Mouse (Mus musculus) c-Kit-positive CD71-negative TER-119-negative erythroid progenitor cells, embryonic 14.5 days (primary cell): ENCODE measurements around the gene Slc25a21.

Experiments
- DNase-seq: peaks from one replicate; pipeline ENCODE4 v3.0.0-alpha.2; 2013; ENCODE audit warnings: low read depth

The Slc25a21 gene

DNA sequence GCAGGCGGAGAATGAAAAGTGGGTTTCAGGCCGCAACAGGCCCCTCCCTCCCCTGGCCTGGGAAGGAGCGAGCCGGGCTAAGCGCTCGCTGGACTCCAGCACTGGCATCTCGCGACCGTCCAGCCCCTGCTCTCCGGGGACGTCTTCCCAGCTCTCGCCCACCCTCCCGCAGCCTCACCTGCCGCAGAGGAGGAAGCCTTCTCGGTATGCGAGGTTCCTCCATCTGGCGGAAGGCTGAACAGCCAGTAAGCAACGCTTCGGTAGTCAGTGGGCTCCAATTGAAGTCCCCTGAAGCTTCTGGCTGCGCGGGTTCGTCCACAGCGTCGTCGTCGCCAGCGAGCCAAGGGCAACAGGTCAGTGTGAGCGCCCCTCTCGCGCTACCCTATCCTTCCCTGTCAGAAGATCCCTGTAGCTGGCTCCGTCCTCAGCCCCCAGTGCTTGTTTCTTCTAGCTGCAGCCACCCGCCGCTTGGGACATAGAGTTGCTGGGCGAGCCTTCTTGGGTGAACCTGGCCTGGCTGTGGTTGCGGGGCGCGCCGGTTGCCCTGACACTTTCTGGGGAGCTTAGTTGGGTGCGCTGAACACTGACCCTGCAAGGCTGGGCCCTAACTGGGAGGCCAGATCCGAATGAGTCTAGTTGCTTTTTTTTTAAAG is 505.7 kb downstream of the Slc25a21 start, which contains the start of gene Pax9:
Pax9 (plus strand) TSS at position 341 of the 653 bp plus-strand sequence.
- no peak for DNase-seq

DNA sequence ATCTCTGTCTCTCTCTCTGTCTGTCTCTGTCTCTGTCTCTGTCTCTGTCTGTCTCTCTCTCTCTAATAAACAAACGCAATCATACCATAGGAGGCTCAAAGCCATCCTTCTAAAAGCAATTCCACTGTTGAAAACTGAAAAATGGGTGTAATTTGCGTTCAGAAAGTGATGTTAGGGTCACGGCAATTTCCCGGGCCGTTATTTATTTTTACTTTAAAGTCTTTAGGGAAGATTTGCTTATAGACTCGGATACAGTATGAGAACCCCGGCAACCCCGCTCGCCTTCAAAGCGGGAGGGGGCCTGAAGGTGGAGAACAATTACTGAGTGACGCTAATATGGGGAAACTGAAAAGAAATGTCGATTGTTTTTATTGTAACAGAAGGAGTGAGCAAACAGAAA is 506.3 kb downstream of the Slc25a21 start:
- no peak for DNase-seq

DNA sequence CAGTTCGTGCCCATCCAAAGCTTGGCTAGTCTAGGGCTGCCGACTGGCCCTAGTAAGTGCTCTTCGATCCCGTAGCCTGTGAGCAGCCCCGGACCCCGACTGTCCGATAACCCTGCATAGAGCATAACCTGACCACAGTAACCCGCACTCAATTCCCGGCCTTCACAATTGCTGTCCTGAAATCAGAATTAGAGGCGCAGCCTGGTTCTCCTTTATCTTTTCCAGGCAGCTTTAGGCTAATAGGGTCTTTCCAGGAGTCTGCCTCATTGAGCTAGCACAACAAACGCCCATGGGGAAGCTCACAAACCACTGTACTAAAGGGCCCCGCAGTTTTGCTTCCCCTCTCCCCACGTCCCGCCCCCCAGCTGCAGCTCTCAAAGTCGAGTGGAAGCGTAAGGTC is 506.9 kb downstream of the Slc25a21 start:
- no peak for DNase-seq

DNA sequence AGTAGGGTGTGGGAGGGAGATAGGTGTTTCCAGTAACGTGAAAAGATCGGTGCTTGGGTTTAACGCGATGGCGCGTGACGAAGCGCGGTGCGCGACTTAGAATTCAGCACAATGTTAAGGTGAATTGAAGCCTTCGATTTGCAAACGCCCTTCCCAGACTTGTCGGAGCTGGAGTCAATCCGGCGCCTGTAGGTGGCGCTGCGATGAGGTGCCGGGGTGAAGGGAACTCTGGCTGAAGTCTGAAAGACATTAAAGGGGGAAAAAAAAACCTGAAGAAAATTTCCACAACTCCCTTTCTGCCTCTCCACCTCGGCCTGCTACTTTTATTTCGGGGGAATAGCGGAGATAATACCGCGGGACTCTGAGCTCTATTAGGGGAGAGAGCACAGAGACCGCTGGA is 507.5 kb downstream of the Slc25a21 start:
- no peak for DNase-seq

DNA sequence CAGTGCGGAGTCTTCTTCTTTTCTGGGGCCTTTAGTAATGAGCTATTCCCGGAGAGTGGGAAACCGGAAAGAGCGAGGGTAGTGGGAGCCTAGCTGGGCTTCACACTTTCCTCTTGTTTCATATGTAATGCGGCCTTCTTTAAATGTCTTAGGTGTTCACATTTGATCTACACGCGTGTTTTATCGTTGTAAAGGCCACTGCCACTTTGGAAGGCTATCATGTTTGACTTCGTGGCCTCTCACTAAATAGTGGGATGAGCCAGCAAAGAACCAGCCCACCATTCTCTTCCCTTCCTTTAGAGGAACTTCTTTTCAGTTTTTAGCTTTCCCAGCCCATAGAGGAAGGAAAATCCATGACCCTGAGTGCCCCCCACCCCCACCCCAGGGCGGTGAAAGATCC is 507.9 kb downstream of the Slc25a21 start:
- no peak for DNase-seq

DNA sequence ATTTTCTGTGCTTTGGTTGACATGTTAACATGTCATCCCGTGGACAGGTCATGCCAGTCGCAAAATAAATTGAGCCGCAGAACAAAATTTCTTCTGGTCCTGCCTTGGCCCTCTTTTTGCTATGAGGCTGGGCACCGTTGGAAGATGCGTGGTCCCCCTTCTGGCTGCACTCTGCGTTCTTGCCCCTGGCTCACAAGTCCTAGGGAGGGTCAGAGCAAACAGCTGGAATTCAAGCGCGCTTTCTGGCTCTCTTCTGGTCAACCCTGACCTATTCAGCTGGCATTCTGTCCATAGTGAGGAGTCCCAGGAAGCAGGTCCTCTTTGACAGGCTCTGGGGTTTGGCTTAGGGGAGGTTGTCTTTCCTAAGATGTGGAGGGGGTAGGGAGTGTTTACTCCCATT is 508.4 kb downstream of the Slc25a21 start:
- no peak for DNase-seq

DNA sequence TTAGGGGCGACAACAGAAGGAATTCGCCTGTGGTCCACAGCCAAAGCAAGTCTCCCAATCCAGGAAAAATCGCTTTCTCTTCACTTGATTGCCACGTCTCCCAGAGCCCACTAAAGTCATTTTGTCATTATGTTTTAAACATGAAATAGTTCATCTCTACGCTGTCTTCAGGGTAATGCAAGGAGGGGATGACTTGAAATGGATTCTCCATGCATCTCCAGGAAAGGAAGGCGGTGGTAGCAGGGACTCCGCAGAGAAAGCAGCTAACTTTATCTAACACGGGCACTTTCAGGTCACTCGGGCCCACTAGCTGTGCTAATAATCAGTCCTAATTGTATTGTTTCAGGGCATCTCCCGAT is 508.8 kb downstream of the Slc25a21 start:
- no peak for DNase-seq

DNA sequence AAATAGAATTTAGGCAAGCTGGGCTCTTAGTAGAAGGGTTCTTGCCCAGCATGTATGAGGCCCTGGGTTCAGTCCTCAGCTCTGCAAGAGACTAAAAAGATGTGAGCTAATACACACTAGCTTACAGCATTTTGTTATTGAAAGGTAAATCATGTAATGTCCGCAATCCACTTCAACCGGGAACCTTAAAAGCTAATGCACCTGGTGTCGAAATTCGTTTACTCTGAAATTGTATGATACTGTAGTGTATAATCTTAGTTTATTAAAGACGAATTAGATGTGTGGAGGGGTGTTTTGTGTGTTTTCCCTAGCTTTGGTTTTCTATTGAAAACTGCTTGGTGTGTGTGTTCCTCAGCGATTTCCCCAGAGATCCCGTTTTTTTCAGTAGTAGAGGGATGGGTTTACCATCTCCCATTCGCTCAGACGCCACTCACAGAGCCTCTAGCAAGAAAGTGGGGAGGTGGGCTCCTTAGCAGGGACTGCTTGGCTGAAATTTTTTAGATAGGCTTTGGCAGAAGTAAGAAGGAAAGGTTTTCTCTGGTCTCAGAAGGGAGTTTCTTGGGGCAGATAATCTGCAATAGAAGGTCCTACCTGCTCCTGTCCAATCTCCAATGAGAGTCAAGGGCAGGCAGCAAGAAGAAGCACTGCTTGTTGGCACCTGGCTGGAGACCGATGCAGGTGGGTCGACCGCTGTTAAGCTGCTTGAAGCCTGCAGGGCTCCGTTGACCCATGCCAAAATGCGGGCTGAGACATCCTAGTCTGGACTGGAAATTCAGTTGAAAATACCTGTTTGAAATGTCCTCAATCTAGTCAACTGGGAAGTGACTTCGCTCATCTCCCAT is 509.4 kb downstream of the Slc25a21 start:
- DNase-seq, result no peak

DNA sequence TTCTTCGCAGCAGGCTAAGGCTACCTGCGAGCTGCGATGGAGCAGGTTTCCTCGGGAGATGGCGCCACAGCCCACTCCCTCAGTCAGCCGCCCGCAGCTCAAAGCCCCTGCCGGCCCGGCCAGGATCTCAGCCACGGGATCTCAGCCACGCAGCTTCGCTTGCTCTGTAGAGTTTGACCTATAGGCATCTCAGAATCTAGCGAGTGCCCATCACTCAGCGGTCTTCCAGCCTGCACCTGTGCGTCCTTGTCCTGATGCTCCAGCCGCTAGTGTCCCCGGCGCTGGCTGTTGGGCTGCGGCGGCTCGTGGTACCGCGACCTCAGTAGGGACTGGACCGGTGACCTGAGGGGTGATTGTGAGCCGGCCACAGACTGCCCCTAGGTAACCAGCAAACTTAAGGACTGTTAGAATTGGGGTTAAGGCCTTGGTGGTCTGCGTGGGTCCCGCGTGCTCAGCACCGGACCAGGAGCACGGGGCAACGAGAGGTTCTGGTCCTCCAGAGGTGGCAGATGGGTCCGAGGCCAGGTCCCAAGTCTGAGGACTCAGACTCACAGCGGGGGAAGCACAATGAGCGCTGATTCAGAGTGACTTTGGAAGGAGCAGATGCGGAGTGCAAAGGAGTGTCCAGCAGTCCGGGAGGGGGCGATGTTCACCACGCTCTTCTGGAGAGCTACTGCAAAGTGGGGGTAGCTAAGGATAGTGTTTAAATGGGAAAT is 516.0 kb downstream of the Slc25a21 start:
- DNase-seq, result no peak

DNA sequence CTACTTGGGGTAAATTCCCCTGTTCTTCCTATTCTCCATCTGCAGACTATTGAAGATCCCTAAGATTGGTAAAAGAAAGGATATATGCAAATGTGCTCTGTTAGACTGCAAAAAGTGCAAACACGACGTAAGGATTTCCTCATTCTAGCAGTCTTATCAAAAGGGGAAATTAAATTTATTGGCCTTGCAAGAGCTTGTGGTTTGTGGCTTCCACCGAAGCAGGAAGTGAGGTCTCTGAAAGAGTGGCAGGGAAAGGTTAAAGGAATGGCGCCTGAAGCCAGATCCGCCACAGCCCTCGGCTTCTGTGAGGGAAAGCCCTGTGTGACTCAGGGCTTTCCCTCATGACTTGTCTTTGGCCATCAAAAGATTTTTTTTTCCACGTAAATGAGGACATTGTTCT is 519.7 kb downstream of the Slc25a21 start:
- no peak for DNase-seq

DNA sequence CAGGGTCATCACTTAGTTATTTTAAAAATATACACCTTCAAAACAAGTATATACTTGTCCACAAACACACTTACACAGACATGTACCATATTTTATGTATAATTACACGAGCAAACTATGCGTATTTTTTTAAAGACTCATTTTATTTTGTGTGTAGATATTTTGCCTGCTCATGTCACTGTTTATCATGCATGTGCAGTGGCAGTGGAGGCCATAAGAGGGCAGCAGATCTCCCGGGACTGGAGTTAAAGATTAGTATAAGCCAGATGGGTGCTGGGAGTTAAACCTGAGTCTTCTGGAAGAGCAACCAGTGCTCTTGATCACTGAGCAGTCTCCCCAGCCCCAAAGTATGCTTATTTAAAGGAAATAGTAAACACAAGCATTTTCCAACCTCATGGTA is 522.5 kb downstream of the Slc25a21 start:
- no peak for DNase-seq

DNA sequence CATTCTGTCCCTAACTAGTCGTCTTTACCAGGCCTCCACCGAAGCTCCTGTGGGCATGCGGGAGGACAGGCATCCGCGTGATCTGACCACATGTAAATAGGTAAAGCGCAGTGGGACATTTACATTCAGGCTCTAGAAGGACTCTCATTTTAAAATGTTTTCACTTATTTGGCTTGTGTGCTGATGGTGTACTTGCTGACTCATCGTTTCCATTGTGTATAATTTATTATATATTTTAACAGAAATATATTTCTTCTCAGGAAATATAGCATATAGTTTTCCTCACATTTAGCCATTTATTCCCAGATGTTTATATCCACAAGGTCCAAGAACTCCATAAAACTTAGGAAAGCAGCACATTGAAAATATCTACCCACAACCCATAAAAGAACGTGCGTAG is 526.5 kb downstream of the Slc25a21 start:
- DNase-seq, result no peak

DNA sequence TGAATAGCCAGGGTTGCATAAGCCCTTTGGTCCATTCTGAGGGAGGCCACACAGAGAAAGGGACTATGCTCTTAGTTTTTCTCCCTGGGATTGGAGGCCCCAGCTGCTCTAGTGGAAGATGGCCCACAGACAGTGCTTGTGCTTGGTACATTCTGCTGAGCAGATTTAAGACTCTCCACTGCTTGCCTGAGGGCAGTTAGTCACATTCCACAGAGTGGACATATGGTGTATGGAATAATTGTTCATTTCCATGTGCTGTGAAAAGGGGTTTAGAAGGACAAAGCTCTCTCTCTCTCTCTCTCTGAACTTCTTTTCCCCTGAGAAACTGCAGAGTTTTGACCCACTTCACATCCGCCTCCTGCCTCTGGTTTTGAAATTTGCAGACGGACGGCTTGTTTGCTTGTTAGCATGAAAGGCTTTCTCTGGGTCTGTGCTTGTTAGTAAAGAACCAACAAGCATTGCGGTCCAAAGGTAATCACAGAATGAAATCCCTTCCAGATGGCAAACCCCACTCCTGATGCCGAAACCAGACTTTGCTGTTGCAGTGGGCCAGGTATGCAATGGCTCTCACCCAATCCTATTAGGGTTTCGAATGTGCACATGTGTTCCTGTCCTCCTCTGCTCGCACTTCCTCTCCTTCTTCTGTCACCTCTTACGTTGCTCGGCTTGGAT is 527.7 kb downstream of the Slc25a21 start:
- no peak for DNase-seq
